Mouse (Mus musculus): ENCODE measurements around the gene Serpina3n. TPM values are rescaled to one million over a fixed set of nuclear protein-coding genes. Genes with fewer than 3 reads are reported as not detected.

Gene Serpina3n
- polyA plus RNA-seq, 1 experiment: 32.2 TPM

- WGBS: 19% methylated on average over 17 of the region's 17 CpGs
- DNase-seq: peak; percentile 76
- H3K27ac ChIP-seq (ENCODE audit: control insufficient read depth, insufficient read depth, low read length): no peak overlapping the region
- no peaks in the 10 kb centered on the region for H3K4me1 ChIP-seq (replicated peaks; ENCODE audit: control insufficient read depth, insufficient read depth, low read length)
- no peaks in the 10 kb centered on the region for H3K36me3 ChIP-seq (ENCODE audit: control insufficient read depth, insufficient read depth, low read length)
- TF ChIP-seq POLR2A (IDR thresholded peaks at IDR 0.05; ENCODE audit: control insufficient read depth, extremely low read depth, insufficient read depth, low read length, poor library complexity): no peak
- no peak; the same call in 1 of the 2 replicates for TF ChIP-seq CTCF (IDR thresholded peaks at IDR 0.05; ENCODE audit: borderline replicate concordance, control insufficient read depth, extremely low read depth, insufficient read depth, low read length, poor library complexity)
- H3K27me3 ChIP-seq (ENCODE audit: control insufficient read depth, insufficient read depth, low read length): no peaks in the 10 kb centered on the region
- no peak overlapping the region for H3K4me3 ChIP-seq (ENCODE audit: control insufficient read depth, insufficient read depth, low read length)
Observed at GRCm38 (mm10) chr12:104418340-104419135, 12.0 kb downstream of the Serpina3n start.

- Histone ChIP-seq H3K27me3 (ENCODE audit: control insufficient read depth, insufficient read depth, low read length) (no peaks in the 10 kb centered on the region), H3K4me3 (ENCODE audit: control insufficient read depth, insufficient read depth, low read length) (no peak overlapping the region), H3K36me3 (ENCODE audit: control insufficient read depth, insufficient read depth, low read length) (no peaks in the 10 kb centered on the region), H3K4me1 (replicated peaks; ENCODE audit: control insufficient read depth, insufficient read depth, low read length) (no peaks in the 10 kb centered on the region), H3K27ac (ENCODE audit: control insufficient read depth, insufficient read depth, low read length) (no peak overlapping the region)
- TF ChIP-seq CTCF (IDR thresholded peaks at IDR 0.05; ENCODE audit: borderline replicate concordance, control insufficient read depth, extremely low read depth, insufficient read depth, low read length, poor library complexity): peak; percentile 38; the same call in 1 of the 2 replicates
- no peak for TF ChIP-seq POLR2A (IDR thresholded peaks at IDR 0.05; ENCODE audit: control insufficient read depth, extremely low read depth, insufficient read depth, low read length, poor library complexity)
- WGBS: 30% methylated on average over 2 of the region's 2 CpGs
- peak; percentile 20 for DNase-seq
Observed at GRCm38 (mm10) chr12:104419136-104419462, 12.6 kb downstream of the Serpina3n start.

GRCm38 (mm10) chr12:104422615-104423392 is 16.3 kb downstream of the Serpina3n start:
- Histone ChIP-seq H3K4me3 (ENCODE audit: control insufficient read depth, insufficient read depth, low read length) (no peak overlapping the region), H3K27ac (ENCODE audit: control insufficient read depth, insufficient read depth, low read length) (no peak overlapping the region), H3K27me3 (ENCODE audit: control insufficient read depth, insufficient read depth, low read length) (no peaks in the 10 kb centered on the region), H3K36me3 (ENCODE audit: control insufficient read depth, insufficient read depth, low read length) (no peaks in the 10 kb centered on the region), H3K4me1 (replicated peaks; ENCODE audit: control insufficient read depth, insufficient read depth, low read length) (no peaks in the 10 kb centered on the region)
- no peak for DNase-seq
- WGBS: 61% methylated on average over 11 of the region's 11 CpGs
- TF ChIP-seq CTCF (IDR thresholded peaks at IDR 0.05; ENCODE audit: borderline replicate concordance, control insufficient read depth, extremely low read depth, insufficient read depth, low read length, poor library complexity): no peak
- TF ChIP-seq POLR2A (IDR thresholded peaks at IDR 0.05; ENCODE audit: control insufficient read depth, extremely low read depth, insufficient read depth, low read length, poor library complexity): no peak

GRCm38 (mm10) chr12:104425591-104425990 is 19.1 kb downstream of the Serpina3n start:
- no peaks in the 10 kb centered on the region for H3K27me3 ChIP-seq (ENCODE audit: control insufficient read depth, insufficient read depth, low read length)
- DNase-seq: no peak
- no peak overlapping the region for H3K4me3 ChIP-seq (ENCODE audit: control insufficient read depth, insufficient read depth, low read length)
- TF ChIP-seq POLR2A (IDR thresholded peaks at IDR 0.05; ENCODE audit: control insufficient read depth, extremely low read depth, insufficient read depth, low read length, poor library complexity) (no peak), CTCF (IDR thresholded peaks at IDR 0.05; ENCODE audit: borderline replicate concordance, control insufficient read depth, extremely low read depth, insufficient read depth, low read length, poor library complexity) (no peak)
- no peaks in the 10 kb centered on the region for H3K4me1 ChIP-seq (replicated peaks; ENCODE audit: control insufficient read depth, insufficient read depth, low read length)
- no peaks in the 10 kb centered on the region for H3K36me3 ChIP-seq (ENCODE audit: control insufficient read depth, insufficient read depth, low read length)
- no peak overlapping the region for H3K27ac ChIP-seq (ENCODE audit: control insufficient read depth, insufficient read depth, low read length)
- 87% methylated on average over 3 of the region's 3 CpGs for WGBS

- Histone ChIP-seq H3K4me3 (ENCODE audit: control insufficient read depth, insufficient read depth, low read length) (no peak overlapping the region), H3K36me3 (ENCODE audit: control insufficient read depth, insufficient read depth, low read length) (no peaks in the 10 kb centered on the region), H3K27ac (ENCODE audit: control insufficient read depth, insufficient read depth, low read length) (no peak overlapping the region), H3K4me1 (replicated peaks; ENCODE audit: control insufficient read depth, insufficient read depth, low read length) (no peaks in the 10 kb centered on the region), H3K27me3 (ENCODE audit: control insufficient read depth, insufficient read depth, low read length) (no peaks in the 10 kb centered on the region)
- TF ChIP-seq POLR2A (IDR thresholded peaks at IDR 0.05; ENCODE audit: control insufficient read depth, extremely low read depth, insufficient read depth, low read length, poor library complexity): no peak
- peak; percentile 62; the same call in 1 of the 2 replicates for TF ChIP-seq CTCF (IDR thresholded peaks at IDR 0.05; ENCODE audit: borderline replicate concordance, control insufficient read depth, extremely low read depth, insufficient read depth, low read length, poor library complexity)
- DNase-seq: peak; percentile 28
- 7% methylated on average over 7 of the region's 7 CpGs for WGBS
Observed at GRCm38 (mm10) chr12:104426915-104427314, 20.4 kb downstream of the Serpina3n start.

GRCm38 (mm10) chr12:104431359-104431758 is 24.8 kb downstream of the Serpina3n start:
- DNase-seq: no peak
- H3K4me3 ChIP-seq (ENCODE audit: control insufficient read depth, insufficient read depth, low read length): no peak overlapping the region
- no peaks in the 10 kb centered on the region for H3K4me1 ChIP-seq (replicated peaks; ENCODE audit: control insufficient read depth, insufficient read depth, low read length)
- WGBS: 84% methylated on average over 10 of the region's 10 CpGs
- no peaks in the 10 kb centered on the region for H3K36me3 ChIP-seq (ENCODE audit: control insufficient read depth, insufficient read depth, low read length)
- no peak for TF ChIP-seq POLR2A (IDR thresholded peaks at IDR 0.05; ENCODE audit: control insufficient read depth, extremely low read depth, insufficient read depth, low read length, poor library complexity)
- TF ChIP-seq CTCF (IDR thresholded peaks at IDR 0.05; ENCODE audit: borderline replicate concordance, control insufficient read depth, extremely low read depth, insufficient read depth, low read length, poor library complexity): no peak
- H3K27ac ChIP-seq (ENCODE audit: control insufficient read depth, insufficient read depth, low read length): no peak overlapping the region
- no peaks in the 10 kb centered on the region for H3K27me3 ChIP-seq (ENCODE audit: control insufficient read depth, insufficient read depth, low read length)

Measured in thymus, adult 2 months (tissue).